Mouse (Mus musculus): Measurements from ENCODE around the gene E2f7.
A peak's percentile ranks its signal among the peaks of the same experiment; 100 is the strongest.

Gene E2f7

GRCm38 (mm10) chr10:110773878-110774277, 28.6 kb downstream of the E2f7 start:
- DNase-seq (ENCODE audit: low spot score in 2 of 2): no peak

- DNase-seq (ENCODE audit: low spot score in 2 of 2): no peak
Observed at GRCm38 (mm10) chr10:110781772-110782171, 36.5 kb downstream of the E2f7 start.

GRCm38 (mm10) chr10:110782655-110783054, 37.4 kb downstream of the E2f7 start:
- DNase-seq (ENCODE audit: low spot score in 2 of 2): no peak

DNA sequence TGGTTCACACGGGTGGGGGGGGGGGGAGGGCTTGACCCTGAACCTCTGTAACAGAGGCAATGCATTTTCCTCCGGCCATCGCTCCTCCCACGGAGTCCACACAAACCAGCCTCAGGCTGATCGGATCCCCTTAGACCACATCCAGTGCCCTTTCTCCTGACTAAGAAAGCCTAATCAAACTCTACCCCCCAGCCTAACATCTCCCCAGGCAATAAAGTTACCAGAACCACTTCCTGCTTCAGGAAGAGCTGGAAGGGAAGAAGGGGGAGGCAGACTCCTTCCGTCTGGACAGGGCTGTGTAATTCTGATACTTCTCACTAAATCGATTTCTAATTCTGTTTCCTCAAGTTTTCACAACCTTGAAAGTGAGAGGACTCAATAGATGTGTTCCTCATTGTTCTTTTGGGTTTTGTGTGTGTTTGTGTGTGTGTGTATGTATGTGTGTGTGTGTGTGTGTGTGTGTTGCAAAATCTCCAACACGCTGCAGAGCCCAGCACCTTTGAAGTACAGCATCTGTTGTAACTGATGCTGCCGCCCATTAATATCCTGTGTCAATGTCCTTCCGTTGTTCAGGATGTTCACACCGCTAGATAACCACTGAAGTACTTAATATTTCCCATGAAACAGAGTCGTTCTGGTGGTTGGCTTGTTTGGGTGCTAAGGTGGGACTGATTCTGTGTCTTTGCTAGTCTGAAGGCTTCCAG, 43.0 kb downstream of the E2f7 start:
- no peak for DNase-seq (ENCODE audit: low spot score in 2 of 2)

GRCm38 (mm10) chr10:110789683-110790082, 44.4 kb downstream of the E2f7 start:
- no peak for DNase-seq (ENCODE audit: low spot score in 2 of 2)

DNA sequence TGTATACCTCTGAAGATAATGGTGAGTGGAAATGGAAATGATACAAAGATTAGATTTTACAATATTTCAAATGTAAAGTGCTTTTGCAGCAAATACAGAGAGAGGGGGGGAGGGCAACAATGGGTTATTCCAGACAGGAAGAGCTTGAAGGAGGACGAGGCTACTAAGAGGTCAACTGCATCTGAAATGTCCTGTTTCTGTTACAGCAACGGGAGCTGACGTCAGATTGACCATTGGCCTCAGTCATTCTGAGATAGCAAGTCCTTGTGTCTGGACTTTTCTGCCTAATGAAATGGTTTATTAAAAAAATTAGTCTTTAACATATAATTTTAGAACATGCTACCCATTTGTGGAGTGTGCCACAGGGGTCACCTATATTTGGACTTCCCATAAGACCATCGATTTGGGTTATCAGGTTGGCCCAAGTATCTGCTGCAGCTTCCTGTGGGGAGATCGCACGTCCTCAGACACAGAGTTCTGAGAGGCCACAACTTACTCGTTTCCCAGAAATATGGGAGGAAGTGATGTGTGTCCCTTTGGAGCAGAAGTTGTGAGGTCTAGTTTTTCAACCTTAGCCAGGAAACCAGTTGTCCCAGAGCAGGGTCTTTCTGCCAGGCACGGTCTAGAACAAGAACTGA, 48.0 kb downstream of the E2f7 start:
- no peak for DNase-seq (ENCODE audit: low spot score in 2 of 2)

GRCm38 (mm10) chr10:110794564-110795205, 49.4 kb downstream of the E2f7 start:
- DNase-seq (ENCODE audit: low spot score in 2 of 2): peak in 1 of 2 experiments; percentile 10

DNA sequence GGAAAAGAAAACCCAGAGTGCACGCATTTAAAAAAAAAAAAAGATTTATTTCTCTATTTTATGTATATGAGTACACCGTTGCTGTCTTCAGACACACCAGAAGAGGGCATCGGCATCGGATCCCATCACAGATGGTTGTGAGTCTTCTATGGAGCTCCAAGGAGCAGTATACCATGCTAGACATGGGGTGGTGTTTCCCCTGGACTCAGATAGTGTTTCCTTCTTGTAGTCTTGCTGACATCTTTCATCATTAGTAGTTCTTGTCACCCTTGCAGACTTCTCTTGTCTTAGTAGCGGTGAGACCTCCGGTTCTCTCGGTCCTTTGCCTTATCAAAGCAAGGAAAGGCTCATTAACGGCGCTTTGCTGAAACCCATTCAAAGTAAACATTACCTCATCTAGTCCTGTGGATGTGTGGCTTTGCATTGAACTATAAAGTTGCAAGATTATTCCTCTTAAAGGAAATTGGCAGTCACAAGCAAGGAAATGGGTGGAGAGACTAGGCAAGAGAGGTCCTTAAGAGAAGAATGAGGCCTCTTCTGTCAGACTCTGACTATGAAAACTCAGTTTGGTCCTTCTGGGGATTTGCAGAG, 50.1 kb downstream of the E2f7 start:
- DNase-seq (ENCODE audit: low spot score in 2 of 2): no peak

- DNase-seq (ENCODE audit: low spot score in 2 of 2): no peak
Observed at GRCm38 (mm10) chr10:110801296-110801695, 56.1 kb downstream of the E2f7 start.

DNA sequence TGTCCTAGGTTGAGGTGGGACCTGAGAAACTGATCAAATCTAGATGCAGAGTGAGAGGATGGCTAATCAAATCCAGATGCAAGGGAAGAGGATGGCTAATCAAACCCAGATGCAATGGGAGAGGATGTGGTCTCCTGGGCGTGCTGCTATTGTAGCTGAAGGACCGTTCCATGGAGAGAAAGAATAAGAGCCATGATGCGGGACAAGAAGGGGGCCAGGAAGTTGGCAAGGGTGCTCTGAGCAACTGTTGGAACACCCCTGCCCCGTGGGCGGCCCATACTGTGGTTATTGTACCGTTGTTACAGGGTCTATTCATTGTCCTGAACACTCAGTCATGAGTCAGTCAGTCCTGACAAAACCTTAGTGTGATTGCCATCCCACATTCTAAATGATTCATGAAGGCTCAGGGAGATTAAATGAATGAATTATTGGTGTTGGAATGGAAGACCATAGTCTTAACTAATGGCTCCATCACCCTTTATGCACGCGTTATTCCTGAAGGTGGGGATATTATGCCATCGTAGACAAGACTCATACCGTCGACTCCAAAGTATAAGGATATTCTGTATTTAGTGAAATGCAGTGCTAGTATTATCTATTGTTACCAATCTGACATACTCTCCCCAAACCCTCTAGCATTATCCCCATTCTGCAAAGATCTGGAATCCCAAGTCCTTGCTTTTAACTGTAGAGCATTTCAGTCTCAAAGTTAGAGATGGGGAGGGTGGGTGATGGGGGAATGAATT, 59.2 kb downstream of the E2f7 start:
- no peak for DNase-seq (ENCODE audit: low spot score in 2 of 2)

DNA sequence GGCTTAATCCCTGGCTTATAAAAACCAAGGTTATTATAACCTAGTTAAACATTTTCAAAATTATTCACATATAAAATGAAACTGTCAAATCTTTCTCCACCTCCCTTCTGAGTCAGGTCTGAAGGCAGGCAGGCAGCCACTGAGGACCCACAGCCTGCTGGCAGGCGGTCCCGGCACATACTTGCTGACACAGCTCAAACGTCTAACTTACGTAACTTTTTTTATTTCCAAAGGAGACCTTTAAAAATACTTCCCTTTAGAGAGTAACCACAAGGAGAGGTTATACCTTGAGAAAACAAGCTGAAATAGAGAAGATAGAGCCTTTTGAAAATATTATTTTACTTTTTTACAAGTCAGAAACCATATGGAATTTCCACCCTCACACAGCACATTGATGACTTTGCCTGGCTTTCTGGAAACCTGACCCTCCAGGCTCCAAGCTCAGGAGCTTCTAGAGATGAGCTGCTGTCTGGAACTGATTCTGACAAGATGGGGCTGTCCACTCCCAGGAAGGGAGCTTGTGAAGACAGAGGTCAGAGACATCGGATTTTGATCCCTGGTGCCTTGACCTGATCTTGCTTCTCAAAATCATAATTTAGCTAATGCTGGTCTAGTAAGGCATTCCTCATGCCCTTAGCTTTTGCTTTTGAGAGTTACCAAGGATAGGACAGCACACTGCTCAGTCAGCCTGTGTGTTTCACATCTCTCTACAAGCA, 59.9 kb downstream of the E2f7 start:
- peak in 1 of 2 experiments; percentile 43 for DNase-seq (ENCODE audit: low spot score in 2 of 2)

DNA sequence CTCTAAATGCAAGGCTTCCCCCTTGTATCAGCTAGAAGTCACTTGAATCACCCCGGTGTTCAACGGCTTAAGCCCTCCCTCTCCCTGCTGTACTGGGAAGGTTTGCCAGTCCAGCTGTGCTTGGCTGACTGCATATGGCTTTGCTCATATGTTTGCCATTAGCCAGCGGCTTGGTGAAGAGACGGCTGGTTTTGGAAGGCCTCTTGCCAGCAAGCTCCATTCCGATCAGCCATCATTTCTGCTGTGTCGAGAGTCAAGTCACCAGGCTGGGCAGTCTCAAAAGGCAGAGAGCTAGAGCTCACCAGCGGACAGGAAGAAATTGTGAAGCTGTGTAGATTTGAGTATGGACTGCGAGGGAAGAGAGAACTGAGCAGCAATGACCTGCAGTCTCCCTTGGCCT, 61.2 kb downstream of the E2f7 start:
- DNase-seq (ENCODE audit: low spot score in 2 of 2): no peak

DNA sequence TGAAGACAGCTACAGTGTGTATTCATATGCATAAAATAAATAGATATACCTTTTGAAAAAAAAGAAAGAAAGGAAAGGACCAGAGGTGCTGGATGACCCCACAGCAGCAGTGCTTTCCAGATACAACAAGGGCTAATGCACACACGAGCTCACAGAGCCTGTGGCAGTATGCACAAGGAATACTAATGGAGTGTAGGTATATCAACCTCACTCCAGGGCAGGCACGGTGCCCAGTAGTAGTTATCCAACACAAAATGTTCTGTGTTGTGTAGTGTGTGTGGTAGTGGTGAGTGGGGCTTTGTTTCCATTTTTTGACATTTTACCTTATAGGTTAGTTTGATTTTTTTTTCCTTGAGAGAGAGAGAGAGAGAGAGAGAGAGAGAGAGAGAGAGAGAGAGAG, 65.3 kb downstream of the E2f7 start:
- no peak for DNase-seq (ENCODE audit: low spot score in 2 of 2)

DNA sequence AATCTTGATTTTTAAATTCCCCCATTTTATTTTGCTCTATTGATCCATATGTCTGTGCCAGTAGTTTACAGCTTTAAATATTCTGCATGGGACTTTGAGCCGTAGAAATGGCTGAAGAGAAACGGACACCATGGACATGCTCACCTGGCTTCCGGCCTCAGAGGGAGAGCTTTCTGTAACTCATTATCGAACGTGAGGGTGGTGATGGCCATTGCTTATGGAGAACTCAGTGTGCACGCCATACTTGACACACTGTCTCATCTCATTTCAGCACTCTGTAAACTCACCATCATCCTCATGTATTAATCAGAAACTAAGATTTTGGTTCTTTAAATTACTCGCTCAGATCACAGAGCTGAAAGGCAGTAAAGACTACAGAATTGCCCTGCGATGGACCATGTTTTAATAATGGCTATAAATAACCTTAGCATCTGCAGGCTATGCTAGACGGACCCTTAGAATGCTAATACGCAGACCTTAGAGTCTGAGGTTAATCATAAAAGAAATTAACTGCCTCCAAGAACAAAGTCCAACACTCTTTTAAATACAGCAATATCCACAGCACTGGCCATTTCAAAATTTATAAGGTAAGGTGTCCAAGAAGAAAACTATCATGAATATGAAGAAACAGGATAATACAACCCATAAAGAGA, 66.1 kb downstream of the E2f7 start:
- DNase-seq (ENCODE audit: low spot score in 2 of 2): no peak

DNA sequence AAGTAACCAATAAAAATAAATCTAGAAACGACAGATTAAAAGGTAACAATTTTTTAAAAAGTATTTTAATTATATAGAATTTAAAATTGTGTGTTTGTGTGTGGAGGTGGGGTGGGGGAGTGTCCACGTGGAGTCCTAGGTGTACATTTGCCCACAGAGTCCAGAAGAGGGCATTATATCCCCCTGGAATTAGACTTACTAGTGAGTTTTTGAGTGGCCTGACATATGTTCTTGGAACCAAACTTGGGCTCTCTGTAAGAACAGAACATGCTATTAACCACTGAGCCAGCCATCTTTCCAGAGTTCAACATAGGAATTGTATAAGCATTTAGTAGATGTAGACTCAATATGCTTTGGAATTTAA, 66.6 kb downstream of the E2f7 start:
- no peak for DNase-seq (ENCODE audit: low spot score in 2 of 2)

- no peak for DNase-seq (ENCODE audit: low spot score in 2 of 2)
Observed at GRCm38 (mm10) chr10:110821139-110821538, 75.9 kb downstream of the E2f7 start.

DNA sequence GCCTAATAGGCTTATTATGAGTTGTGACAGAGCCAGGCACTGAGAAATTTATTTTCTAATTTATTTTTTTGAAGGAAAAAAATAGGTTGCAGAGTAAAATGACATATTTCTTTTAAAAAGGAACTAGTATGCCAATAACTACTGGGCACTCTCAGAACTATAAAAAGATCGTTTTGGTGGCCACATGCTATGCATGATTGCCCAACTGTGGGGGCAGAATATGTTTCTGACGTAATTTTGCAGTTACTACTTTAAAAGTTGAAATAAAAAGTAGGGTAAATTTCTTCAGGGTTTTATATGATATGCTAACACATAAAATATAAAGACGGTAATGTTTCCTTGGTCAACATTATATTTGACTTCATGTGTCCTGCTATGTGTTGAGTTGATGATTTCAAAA, 76.5 kb downstream of the E2f7 start:
- no peak for DNase-seq (ENCODE audit: low spot score in 2 of 2)

GRCm38 (mm10) chr10:110832336-110832735, 87.1 kb downstream of the E2f7 start:
- DNase-seq (ENCODE audit: low spot score in 2 of 2): no peak

DNA sequence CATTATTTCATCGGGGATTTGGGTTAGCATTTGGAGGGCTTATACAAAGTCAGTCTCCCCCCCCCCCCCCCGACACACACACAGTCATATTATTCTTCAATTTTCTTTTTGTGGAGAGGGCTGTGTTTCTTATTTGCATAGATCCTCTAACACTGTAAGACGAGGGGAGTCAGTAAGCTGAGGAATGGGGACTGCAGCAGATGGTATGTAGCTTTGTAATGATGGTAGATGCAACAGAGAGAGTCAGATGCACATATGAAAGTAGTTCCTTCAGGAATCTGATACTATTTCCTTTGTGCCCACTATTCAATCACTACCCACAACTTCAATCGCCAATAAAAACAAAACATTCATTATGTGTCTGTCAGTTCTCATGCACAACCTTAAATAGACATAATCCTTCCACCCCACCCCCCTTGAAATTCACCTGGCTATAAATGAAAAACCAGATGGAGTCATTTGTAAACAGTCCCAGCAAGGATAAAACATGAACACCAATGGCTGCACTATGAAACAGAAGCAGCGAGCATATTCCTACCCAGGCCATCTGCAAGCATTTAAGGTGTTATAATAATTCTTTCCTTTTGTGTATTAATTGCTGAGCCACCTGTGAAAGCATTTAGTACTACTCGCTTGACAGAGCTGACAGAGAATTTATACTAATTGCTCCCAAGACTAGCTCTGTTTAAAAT, 90.0 kb downstream of the E2f7 start:
- DNase-seq (ENCODE audit: low spot score in 2 of 2): no peak

All from urinary bladder, postnatal 36 days (tissue).